Mouse (Mus musculus) megakaryocyte, adult 5-6 weeks (primary cell): ENCODE results near the gene Dut. TPM values are rescaled to one million over a fixed set of nuclear protein-coding genes. Genes with fewer than 3 reads are reported as not detected.
"Not testable (repeated sequence)": the region's sequence is repeated elsewhere in the genome, so short reads cannot be mapped to it uniquely, and the experiment has no call there.

ENCODE experiments used
- ATAC-seq: 2 replicates; pipeline ENCODE4 v1.8.0; 2016; ENCODE audit warnings: mild to moderate bottlenecking, inconsistent platforms; ENCODE audit not compliant: poor library complexity, severe bottlenecking
- total RNA-seq, 2 experiments: library from RNA; stranded (forward) in 1 of 2; stranded (reverse) in 1 of 2; fragments of 153-499, 151-499 nt in 1 of 2; fragments of 221-1000, 200-1000 nt in 1 of 2; gene quantifications; 2 replicates each; pipeline versions ENCODE4 v1.2.3 to v1.2.4; 2015 to 2017

Dut gene
- total RNA-seq, 2 experiments from 2014 or later: 82.5 to 122 TPM

DNA sequence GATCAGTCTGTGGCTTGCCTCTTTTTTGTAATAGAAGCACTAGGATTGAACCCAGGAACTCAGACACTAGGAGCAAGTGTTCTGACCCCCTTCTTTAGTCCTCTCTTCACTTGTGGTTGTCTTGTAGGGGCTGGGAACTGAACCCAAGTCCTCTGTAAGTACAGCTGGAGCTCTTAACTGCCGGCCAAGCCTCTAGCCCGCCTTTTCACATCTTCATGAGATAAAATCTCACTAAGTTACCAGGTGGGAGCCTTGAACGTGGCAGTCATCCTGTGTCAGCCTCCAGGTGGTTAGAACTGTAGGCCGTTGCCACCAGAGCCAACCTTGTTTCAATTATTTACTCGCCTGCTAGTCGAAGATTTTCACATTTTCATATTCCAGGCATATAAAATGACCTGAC is 6.7 kb downstream of the Dut start:
- ATAC-seq: no peak

DNA sequence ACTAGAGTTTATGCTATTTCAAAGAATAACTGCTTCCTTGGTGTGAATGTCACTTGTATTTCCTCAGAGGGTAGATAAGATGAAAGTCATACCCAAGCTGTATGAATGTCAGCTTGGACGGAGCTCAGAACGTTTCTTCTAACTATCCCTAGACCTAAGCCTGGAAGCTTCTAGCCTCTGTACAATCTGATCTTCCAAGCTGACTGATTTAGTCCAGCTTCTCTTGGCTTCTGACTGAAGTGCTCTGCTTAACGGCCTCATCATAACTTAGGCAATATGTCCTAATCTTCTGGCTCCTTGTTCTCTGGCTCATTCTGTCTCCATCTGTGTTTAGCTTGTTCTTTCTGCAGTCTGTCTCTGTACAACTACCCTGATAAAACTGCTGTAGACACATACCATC is 7.6 kb downstream of the Dut start:
- no peak for ATAC-seq

DNA sequence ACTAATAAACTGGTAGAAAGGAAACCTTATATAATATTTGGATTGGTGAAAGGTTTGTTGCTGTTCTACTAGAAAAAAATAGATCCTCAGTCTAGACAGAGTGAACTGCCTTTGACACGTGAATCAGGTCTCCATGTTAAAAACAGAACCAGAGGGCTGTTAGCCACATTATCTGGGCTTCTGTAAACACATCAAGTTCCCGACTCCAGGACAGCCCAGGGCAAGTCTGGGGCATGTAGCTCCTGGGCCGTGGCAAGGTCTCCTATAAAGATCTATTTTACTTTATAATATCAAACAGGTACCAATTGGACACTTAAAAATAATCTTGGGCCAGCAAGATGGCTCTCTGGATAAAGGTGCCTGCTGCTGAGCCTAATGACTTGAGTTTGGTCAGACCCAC is 8.9 kb downstream of the Dut start:
- ATAC-seq: no peak

DNA sequence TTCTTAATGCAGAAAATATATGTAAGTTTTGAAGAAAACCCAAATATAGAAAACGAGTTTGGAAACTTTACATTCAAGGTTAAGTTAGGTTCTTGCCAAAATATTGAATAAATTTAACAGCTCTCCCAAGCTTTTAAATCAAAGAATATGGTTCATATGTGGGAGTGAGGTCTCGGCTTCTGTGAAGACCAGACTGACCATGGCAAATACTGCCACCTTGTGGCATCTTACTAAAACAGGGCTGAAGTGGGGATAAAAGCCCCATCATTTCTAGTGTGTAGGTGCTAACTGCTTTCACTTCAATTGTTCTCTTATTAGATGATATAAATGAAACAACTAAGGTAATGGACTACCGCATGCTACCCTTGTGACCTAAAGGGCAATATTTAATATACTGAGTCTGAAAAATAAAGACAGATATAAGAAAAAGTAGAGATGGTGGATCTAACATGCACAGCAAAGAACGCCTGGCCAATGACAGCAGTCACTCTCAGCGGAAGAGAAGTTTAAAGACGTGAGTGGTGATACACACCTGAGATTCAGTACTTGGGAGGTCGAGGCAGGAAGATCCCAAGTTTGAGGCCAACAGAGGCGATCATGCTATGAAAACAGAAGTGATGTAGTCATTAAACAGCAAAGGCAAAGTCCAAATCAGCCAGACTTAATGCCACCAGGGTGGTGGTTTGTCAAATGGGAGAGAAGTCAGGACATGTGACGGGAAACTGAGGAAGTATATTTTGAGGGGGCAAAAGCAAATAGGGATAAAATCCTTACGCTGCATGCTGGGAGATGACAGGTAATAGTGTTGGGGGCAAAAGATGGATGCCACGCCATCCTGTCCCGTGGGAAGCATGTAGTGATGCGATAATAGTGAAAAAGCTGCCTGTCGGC is 12.5 kb downstream of the Dut start:
- ATAC-seq: peak; percentile 77

DNA sequence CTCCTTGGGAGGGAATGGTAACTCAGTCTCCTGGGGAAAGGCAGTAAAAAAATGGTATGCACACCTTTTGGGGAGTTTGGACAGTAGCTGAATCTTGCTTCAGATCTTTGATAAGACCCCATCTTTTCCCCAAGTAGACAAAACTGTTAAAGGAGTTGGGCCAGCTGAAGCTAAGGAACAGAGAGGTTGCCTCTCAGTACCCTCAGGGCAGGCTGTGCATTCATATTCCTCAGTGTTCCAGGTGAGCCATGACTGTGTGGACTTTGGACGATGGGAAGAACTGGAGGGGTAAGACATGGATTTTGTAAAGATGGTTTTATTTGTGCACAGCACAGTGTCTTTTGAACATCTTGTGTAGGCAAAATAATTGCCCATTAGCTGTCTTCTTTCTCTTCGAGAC is 13.3 kb downstream of the Dut start:
- no peak for ATAC-seq

DNA sequence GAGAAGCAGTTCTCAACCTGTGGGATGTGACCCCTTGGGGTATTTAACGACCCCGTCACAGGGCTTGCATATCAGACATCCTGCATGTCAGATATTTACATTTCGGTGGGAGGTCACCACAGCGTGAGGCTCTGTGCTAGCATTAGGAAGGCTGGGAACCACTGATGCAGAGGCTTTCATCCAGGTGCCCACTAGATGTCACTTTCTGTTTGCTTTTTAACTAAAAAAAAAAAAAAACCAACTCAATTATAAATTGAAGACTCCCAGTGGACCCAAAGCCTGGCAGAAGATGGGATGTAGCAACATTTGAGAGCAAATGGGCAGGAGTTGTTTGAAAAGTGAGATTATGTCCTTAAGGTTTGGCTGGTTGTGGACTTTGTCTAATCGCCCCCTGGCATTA is 16.1 kb downstream of the Dut start:
- ATAC-seq: no peak

DNA sequence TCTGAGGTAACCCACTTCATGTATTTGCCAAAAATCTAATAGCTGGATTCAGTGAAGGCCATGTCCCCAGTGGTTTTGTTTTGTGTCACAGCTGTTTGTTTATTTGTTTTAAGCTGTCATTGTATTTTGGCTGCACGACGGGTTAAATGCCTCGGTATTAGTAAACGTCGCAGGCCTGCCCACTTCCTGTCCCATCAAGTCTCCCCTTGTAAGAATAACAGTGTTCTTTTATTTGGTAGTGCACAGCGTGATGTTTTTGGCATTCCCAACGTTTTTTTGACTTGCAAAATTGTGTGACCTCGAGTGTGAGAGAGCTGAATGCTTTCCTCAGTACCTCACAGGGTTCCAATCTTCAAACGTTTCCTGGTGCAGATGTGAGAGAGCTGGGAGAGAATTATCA is 16.8 kb downstream of the Dut start:
- no peak for ATAC-seq

DNA sequence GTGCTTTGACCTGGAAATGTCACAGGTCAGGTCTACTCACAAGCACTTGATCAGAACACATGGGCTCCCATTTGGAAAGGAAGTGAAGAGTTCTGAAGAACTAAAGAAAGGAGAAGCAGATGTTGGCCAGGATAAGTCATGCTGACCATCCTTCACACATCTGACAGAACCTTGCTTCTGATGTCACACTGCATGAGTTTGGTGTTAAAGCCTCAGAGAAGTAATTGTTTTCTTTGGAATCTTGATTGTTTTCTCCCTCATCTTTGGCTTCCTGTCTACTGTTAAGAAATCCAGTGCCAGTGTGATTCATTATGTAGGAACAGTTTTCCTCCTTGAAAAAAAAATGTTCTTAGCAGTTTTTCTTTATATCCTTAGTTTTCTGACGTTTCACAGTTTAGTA is 21.9 kb downstream of the Dut start:
- no peak for ATAC-seq

DNA sequence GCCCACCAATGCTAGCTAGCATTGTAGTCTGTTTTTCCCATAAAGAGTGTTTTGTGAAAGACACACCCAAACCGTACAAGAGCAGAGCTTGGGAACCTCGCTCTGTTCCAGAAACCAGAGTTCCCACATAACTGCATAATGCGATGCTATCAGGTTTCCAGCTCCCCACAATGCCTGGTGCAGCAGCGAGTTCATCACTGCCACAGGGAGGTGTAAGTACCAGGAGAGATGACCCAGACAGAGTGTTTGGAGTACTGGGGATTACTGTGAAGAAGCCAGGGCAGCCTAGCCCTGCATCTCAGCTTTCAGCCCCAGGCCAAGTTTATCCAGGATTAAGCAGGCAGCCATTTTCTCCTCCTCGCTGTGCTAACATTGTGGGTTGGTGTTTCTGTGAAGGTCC is 28.6 kb downstream of the Dut start:
- ATAC-seq: no peak

DNA sequence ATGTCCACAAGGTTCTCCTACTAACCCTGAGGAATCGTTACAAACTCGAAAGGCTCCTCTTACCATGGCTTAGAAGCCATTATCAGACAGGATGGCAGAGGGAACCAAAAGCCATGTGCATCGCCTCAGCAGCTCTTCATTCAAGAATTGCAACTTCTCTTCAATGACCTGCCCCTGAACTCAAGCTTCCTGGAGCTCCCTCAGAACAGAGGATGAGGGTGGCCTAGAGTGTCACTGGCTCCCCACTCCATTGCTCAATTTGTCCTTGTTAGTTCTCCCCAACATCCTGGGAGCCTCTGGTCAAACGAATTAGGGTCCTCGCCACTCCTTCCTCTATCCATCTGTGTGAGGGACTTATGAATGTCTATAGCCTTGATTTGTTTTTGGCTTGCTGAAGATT is 29.7 kb downstream of the Dut start:
- no peak for ATAC-seq

DNA sequence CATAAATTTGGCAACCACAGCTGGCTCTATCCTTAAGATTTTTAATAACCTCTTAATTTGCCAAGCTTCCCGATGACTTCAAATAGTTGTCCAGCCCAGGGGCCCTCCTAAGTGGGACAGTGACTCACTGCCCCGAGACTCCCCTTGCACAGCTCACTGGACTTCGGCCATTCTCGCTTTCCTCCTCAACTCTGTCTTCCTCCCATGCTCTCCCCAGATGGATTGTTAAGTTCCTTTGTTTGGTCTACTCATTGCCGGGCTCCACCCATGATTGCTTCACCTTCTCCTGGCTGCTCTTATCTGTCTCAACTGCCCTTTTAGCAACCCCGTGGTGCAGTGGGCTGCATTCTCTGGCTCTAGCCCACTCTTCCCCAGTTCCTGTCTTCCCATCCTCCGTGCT is 31.5 kb downstream of the Dut start:
- peak; percentile 71 for ATAC-seq

DNA sequence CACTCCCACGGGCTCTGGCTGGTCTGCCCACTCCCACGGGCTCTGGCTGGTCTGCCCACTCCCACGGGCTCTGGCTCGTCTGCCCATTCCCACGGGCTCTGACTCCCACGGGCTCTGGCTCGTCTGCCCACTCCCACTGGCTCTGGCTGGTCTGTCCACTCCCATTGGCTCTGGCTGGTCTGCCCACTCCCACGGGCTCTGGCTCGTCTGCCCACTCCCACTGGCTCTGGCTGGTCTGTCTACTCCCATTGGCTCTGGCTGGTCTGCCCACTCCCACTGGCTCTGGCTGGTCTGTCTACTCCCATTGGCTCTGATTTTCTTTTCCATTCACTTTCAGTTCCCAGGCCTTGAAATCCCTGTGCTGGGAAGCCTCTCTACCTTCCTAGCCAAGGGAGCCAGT is 33.0 kb downstream of the Dut start:
- not testable (repeated sequence) for ATAC-seq

DNA sequence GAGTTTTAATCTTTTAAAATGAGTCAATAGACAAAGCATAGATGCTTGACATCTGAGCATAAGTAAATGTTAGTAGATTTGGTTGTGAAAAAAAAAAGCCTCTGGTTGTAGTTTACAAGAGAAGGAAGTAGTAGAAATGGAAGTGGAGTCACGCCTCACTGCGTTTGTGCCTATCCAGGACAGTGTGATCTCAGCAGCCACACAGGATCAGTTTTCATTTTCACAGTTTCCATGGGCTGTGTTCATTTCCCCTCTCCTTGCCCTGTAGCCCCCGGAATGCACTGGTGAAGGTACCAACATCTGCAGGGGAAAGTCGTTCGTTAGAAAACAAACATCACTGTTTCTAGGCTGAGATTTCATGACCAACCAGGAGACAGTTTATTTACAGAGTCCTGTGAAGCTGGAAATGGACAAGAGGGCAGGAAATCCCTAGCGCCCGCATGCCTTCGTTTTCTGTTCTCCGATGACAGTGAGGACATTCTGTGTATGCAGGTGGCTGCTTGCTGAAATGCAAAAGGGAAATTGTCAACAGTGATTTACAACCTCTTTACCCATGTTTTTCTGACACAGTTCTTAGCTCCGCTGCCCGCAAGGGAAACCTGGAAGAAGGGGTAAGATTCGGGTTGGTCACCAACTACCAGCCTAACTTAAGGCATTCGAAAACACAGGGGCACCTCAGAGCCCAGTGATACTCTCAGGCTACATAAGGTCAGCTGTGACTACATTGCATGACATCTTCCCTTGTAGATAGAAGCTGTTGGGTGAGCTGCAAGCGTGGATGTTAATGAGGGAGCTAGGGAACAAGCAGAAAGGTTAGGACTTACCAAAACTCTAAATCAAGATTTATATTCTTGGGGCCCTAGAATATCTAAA is 35.6 kb downstream of the Dut start:
- peak; percentile 47 for ATAC-seq

DNA sequence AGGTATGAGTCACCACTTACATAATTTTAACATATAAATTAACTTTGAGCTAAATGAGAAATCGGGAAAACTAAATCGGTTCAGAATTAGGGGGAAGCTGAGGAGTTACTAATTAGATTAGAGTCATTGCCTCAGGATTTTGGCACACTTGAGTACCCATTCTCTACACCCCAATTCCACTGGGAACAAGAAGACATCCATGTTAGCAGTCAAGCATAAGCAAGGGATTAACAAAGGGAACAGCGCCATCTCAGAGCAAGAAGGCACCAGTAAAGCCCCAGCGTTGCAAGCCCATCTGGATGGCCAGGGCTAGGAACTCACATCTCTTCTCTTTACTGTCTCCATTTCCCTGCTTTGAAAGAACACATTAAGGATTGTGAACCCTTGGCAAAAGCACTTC is 38.8 kb downstream of the Dut start:
- no peak for ATAC-seq

DNA sequence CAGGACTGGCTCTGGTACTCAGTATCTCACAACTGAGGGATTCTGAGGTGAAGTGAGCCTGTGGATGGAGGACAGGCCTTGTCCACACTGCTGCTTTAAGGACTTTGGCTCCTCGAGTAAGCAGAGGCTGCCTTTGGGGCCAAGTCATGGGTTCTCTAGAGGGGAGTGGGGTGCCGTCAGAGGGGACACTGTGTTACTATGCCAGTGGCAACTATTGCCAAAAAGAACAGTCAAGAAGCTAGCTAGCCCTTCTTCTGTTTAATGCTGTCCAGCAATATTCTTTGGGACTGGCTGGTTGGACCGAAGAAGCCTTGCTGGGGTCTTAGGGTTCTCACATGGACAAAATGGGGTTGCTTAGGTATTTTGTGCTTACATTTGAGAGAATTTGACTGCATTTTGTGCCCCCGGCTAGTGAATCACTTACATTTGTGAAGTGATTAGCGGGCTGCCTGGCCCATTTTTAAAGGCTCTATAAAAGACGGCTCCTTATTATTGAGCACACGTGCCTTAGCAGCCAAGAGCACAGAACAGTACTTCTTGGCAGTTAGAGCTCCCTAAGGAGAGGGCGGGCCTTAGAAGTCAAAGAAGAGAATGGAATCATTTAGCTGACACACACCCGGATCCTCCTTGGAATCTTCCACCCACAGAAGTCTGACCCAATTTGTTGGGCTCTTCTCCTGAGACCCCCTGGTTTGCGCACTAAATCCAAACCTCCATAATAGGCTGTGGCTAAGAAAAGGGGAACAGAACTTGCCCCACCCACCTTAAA is 43.4 kb downstream of the Dut start:
- ATAC-seq: no peak

DNA sequence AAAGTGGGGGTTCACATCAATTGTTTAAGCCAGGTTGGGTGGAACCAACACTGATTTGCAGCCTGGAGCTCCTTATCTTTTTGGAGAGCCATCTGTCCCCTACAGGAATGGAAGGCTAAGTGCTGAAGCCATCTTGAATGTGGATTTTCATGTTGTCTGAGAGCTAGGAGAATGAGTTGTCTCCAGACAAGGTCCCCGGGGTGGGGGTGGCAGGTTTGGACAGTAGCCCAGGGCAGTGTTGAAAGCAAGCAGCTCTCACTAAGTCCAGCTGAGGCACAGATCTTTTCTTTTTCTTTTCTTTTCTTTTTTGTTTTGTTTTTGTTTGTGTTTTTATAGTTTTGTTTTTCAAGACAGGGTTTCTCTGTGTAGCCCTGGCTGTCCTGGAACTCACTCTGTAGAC is 44.1 kb downstream of the Dut start:
- ATAC-seq: no peak

DNA sequence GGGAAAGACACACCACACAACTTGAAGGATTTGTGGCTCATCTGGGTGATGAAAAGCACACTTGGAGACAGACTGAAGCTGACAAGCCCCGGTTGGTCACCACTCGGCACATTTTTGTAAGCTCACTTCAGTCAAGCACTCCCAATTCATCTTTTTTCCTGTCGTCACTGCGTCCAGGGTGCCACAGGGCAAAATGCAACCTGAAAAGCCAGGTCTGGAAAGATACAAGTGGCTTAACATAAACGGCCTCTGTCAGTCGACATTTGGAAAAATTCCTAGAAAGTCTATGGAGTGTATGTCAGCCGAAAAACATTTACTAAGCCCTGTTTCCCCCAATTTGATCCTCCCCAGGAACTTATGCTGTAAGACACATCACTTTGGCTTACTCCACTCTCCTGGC is 45.6 kb downstream of the Dut start:
- ATAC-seq: no peak

DNA sequence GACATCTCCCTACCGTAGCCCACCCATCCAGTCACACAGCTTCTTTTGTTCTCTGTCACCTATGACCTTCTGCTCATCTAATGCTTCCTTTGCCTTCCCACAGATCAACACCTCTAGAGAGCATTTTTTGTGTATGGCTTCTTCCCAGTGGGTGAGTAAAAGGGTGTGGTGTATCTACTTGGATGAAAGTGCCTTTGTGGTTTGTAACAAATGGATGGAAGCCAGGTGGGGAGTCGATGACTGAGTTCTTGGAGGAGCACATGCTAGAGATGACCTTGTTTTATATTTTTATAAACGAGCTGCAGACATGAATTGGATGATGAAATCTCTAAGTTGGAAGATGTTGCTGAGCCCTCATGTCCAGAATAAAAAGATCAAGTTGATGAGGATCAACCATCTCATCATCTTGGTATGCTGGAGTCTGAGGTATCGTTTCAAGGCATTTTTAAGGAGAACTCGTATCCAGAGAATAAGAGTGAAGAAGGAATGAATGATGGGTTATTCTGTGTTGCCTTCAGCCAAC is 47.0 kb downstream of the Dut start:
- no peak for ATAC-seq

DNA sequence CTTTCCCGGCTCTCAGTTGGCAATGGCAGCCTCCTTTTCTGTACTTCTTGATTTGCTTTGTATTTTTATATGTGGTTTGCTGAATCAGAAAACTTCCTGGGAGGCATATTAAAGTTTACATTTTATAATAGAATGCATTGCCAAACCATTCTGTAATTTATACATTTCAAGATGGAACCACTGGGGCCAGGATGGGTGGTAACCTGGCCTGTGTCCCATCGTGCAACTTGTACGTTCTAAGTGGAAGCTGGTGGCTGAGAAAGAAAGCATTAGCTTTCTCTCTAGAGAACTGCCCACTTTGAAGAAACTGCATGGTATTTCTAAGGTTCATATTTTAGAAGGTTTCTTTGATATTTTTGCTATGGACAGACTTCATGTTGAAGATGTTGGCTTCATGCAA is 48.5 kb downstream of the Dut start:
- no peak for ATAC-seq

DNA sequence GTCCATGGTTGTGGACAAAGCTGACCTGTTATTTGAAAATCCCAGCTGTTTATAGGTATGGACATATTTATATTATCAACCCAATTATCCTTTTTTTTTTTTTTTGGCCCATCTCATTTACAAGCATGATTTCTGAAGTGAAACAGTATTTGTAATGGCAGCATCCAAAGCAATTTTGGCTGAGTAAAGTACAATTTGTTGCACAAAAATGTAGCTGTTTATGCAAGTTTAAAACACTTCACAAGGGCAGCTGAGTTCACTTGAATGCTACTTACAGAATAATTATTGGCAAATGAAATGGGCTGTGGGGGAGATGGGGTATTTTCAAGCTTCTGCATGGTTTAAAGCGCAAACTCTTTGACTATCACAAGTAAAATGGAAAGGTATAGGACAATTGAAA is 51.9 kb downstream of the Dut start:
- ATAC-seq: no peak
